Mouse (Mus musculus) CH12F3 (cell line): ENCODE measurements around the gene Jag1.

ENCODE experiments used
- in situ Hi-C: fragments of 300-500 bp; cut with MboI; formaldehyde crosslinking; loops from 2 replicates; pipeline ENCODE4 v1.14.3; 2020; ENCODE audit warnings: low sequenced_read_pairs

Jag1 gene

GRCm38 (mm10) chr2:137101074-137101473, 15.4 kb downstream of the Jag1 start:
- in situ Hi-C loops: no loop called here

- in situ Hi-C loops: no loop called here
Measured at GRCm38 (mm10) chr2:137099211-137099734, 17.2 kb downstream of the Jag1 start.

GRCm38 (mm10) chr2:137098269-137099035, 18.0 kb downstream of the Jag1 start:
- in situ Hi-C loops: no loop called here

GRCm38 (mm10) chr2:137096981-137097460, 19.4 kb downstream of the Jag1 start:
- in situ Hi-C loops: no loop called here

GRCm38 (mm10) chr2:137094301-137094700, 22.1 kb downstream of the Jag1 start:
- in situ Hi-C loops: no loop called here

- in situ Hi-C loops: no loop called here
Measured at GRCm38 (mm10) chr2:137093298-137093630, 23.2 kb downstream of the Jag1 start.

GRCm38 (mm10) chr2:137092523-137093297, 23.7 kb downstream of the Jag1 start:
- in situ Hi-C loops: no loop called here

- in situ Hi-C loops: no loop called here
Measured at GRCm38 (mm10) chr2:137091766-137092522, 24.5 kb downstream of the Jag1 start.

- in situ Hi-C loops: no loop called here
Measured at GRCm38 (mm10) chr2:137087705-137088104, 28.7 kb downstream of the Jag1 start.

- in situ Hi-C loops: no loop called here
Measured at GRCm38 (mm10) chr2:137086621-137087395, 29.6 kb downstream of the Jag1 start.

GRCm38 (mm10) chr2:137085257-137085656, 31.2 kb downstream of the Jag1 start:
- in situ Hi-C loops: no loop called here

- in situ Hi-C loops: no loop called here
Measured at GRCm38 (mm10) chr2:137082896-137083620, 33.4 kb downstream of the Jag1 start.

- in situ Hi-C loops: no loop called here
Measured at GRCm38 (mm10) chr2:137081001-137081400, 35.4 kb downstream of the Jag1 start.

- in situ Hi-C loops: no loop called here
Measured at GRCm38 (mm10) chr2:137080468-137080867, 36.0 kb downstream of the Jag1 start.

GRCm38 (mm10) chr2:137079721-137080320, 36.6 kb downstream of the Jag1 start:
- in situ Hi-C loops: no loop called here

- in situ Hi-C loops: no loop called here
Measured at GRCm38 (mm10) chr2:137078771-137079170, 37.7 kb downstream of the Jag1 start.

GRCm38 (mm10) chr2:137074313-137074620, 42.2 kb downstream of the Jag1 start:
- in situ Hi-C loops: no loop called here

- in situ Hi-C loops: no loop called here
Measured at GRCm38 (mm10) chr2:137073473-137074312, 42.8 kb downstream of the Jag1 start.
